Mouse (Mus musculus) hindbrain, embryonic 10.5 days (tissue): ENCODE results near the gene Zfp105. TPM values are rescaled to one million over a fixed set of nuclear protein-coding genes. Genes with fewer than 3 reads are reported as not detected.
A peak's percentile ranks its signal among the peaks of the same experiment; 100 is the strongest.

Source experiments
- DNase-seq: peaks from one replicate; pipeline ENCODE4 v3.0.0-alpha.2; 2017; ENCODE audit warnings: low spot score
- H3K27ac ChIP-seq: fragments of 300-500 bp; sonication (generic); 2 replicates; pipeline ENCODE4 v1.5.1; 2016; ENCODE audit warnings: mild to moderate bottlenecking, moderate library complexity
- H3K27me3 ChIP-seq: fragments of 300-500 bp; sonication (generic); 2 replicates; pipeline ENCODE4 v1.6.1; 2016; ENCODE audit warnings: mild to moderate bottlenecking; ENCODE audit not compliant: poor library complexity, insufficient read depth, severe bottlenecking
- H3K36me3 ChIP-seq: fragments of 300-500 bp; sonication (generic); 2 replicates; pipeline ENCODE4 v1.6.1; 2016; ENCODE audit warnings: mild to moderate bottlenecking, moderate library complexity
- H3K4me1 ChIP-seq: fragments of 300-500 bp; sonication (generic); replicated peaks from 2 replicates; pipeline ENCODE4 v1.6.1; 2016; ENCODE audit warnings: mild to moderate bottlenecking
- H3K4me3 ChIP-seq: fragments of 300-500 bp; sonication (generic); 2 replicates; pipeline ENCODE4 v1.5.1; 2016; ENCODE audit warnings: mild to moderate bottlenecking, moderate library complexity
- H3K9me3 ChIP-seq: fragments of 300-500 bp; sonication (generic); 2 replicates; pipeline ENCODE4 v1.6.1; 2016; ENCODE audit warnings: mild to moderate bottlenecking, moderate library complexity
- WGBS: fragments of 180-500 bp; shearing (Covaris S2); methylation state at CpG from one replicate; pipeline ENCODE4 v1.1.7; 2016; 5-methylcytosine and 5-hydroxymethylcytosine counted together
- polyA plus RNA-seq: library from polyadenylated mRNA; unstranded; fragments of >200 nt; fragmentation: Nextera tagmentation; extraction: Ambion mirVana; gene quantifications from 2 replicates; pipeline ENCODE4 v1.2.1, GENCODE M21; 2016

Gene Zfp105
- 30.7 and 33.5 TPM in 2 replicates for polyA plus RNA-seq

GRCm38 (mm10) chr9:122922936-122923381 is at the start of gene Zfp105:
Gene Zfp105, plus strand, starts transcription at chr9:122923072.
- H3K4me1 ChIP-seq, result peaks cover 12% of the 10 kb centered on the region; the same call in 1 of the 2 replicates
- WGBS, result under 1% methylated on average over 43 of the region's 43 CpGs
- peaks cover 5% of the 10 kb centered on the region; the same call in 1 of the 2 replicates for H3K27me3 ChIP-seq
- H3K9me3 ChIP-seq, result no peaks in the 10 kb centered on the region
- H3K27ac ChIP-seq, result peak within 1 kb of the TSS; percentile 99
- peak; percentile 94 for DNase-seq
- H3K4me3 ChIP-seq, result peak within 1 kb of the TSS; percentile 88
- H3K36me3 ChIP-seq, result peaks cover 38% of the 10 kb centered on the region

- no peaks in the 10 kb centered on the region for H3K4me1 ChIP-seq
- no peak overlapping the region for H3K4me3 ChIP-seq
- peaks cover 6% of the 10 kb centered on the region; the same call in 1 of the 2 replicates for H3K27me3 ChIP-seq
- 70% methylated on average over 1 of the region's 1 CpGs for WGBS
- H3K27ac ChIP-seq, result no peak overlapping the region
- H3K9me3 ChIP-seq, result no peaks in the 10 kb centered on the region
- DNase-seq, result no peak
- no peaks in the 10 kb centered on the region for H3K36me3 ChIP-seq
Measured at GRCm38 (mm10) chr9:122874653-122875052, 48.2 kb upstream of the Zfp105 start.

- H3K4me3 ChIP-seq, result no peak overlapping the region
- H3K27ac ChIP-seq, result no peak overlapping the region
- peaks cover 4% of the 10 kb centered on the region; the same call in 1 of the 2 replicates for H3K27me3 ChIP-seq
- no peaks in the 10 kb centered on the region for H3K36me3 ChIP-seq
- no peak for DNase-seq
- 91% methylated on average over 2 of the region's 2 CpGs for WGBS
- H3K4me1 ChIP-seq, result no peaks in the 10 kb centered on the region
- H3K9me3 ChIP-seq, result no peaks in the 10 kb centered on the region
Measured at GRCm38 (mm10) chr9:122875145-122875544, 47.7 kb upstream of the Zfp105 start.

DNA sequence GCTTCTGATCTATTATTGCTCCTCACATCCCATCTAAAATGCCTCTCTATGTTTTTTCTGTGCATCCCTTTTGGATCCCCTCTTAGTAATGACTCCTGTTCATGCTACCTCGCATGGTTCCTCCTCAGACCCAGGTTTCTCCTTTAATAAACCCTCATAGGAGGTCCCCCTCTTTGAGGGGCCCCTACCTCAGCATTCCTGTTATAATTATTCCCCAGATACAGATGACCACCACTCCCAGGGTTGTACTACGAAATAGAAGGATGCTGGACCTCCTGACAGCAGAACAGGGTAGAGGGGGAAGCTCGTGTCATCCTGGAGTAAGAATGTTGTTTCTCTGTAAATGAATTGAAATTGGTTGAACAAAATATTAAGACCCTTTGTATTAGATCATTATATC is 37.5 kb upstream of the Zfp105 start, which contains the start of gene Zkscan7:
Gene Zkscan7 (plus strand): TSS at position 301 of the 400 bp plus-strand sequence.
- WGBS, result 87% methylated on average over 3 of the region's 3 CpGs
- H3K27me3 ChIP-seq, result no peaks in the 10 kb centered on the region

DNA sequence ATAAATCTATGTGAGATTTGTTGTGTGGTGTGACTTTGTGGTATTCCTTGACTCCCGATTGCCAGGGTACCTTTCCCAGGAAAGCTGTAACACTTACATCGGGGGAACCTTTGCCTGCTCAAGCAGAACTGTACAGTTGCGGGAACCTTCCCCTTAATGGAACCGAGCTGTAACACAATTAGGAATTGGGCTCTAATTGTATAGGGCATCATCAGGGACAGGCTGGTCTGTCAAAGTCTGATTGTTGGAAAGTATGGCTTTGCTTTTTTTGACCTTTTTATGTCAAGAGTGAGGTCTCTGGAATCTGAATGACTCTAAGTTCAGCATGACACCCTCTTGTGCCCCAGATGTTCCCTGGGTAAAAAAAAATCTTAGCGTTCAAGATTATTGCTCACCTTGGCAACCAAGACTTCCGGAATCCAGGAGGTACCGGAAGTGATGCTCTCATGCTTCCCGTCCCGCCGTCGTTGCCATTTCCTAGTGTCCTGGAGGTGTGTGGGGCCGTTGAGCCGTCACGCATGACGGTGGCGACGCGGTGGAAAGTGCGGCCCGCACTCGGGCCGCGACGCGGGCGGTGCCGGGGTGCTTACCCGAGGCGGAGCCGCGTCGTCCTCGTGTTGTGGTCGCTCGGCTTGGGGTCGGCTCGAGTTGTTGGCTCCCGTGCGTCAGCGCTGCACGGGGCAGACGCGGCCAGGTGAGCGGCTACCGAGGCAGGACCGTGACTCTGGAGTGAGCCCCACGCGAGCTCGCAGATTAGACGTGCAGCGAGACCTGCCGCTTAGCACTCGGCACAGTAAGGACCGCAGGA is 36.3 kb upstream of the Zfp105 start:
- peak; percentile 70 for DNase-seq
- H3K27ac ChIP-seq, result peak overlapping the region; percentile 88
- no peaks in the 10 kb centered on the region for H3K27me3 ChIP-seq
- H3K9me3 ChIP-seq, result no peaks in the 10 kb centered on the region
- WGBS, result 7% methylated on average over 54 of the region's 54 CpGs
- peaks cover 1% of the 10 kb centered on the region; the same call in 1 of the 2 replicates for H3K36me3 ChIP-seq
- peaks cover 17% of the 10 kb centered on the region for H3K4me1 ChIP-seq
- peak overlapping the region; percentile 84 for H3K4me3 ChIP-seq

More for the DNA sequence above, 37.5 kb upstream of the Zfp105 start, which contains the start of gene Zkscan7:
- peak within 1 kb of the TSS; percentile 84 for H3K4me3 ChIP-seq
- no peaks in the 10 kb centered on the region for H3K9me3 ChIP-seq
- H3K27ac ChIP-seq, result peak within 1 kb of the TSS; percentile 88
- peaks cover 17% of the 10 kb centered on the region for H3K4me1 ChIP-seq
- no peaks in the 10 kb centered on the region; the same call in 1 of the 2 replicates for H3K36me3 ChIP-seq
- no peak for DNase-seq

DNA sequence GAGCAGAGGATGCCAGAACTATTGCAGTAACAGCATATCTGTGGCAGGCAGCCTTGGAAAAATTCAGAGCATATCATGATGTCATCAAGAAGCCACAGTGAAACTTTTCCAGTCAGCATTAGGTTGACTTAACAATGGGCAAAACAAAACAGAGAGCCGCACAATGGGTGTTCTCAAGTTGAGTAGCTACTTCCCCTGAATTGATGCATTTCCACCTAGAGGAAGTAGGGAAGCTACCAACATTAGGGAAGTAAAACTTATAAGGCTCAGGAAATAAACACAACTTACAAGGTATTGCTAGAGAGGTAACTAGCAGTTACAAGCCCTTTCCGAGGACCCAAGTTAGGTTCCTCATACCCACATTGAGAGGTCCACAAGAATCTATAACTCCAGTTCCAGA is 21.8 kb upstream of the Zfp105 start:
- Histone ChIP-seq H3K4me1 (peaks cover 11% of the 10 kb centered on the region), H3K27ac (no peak overlapping the region), H3K36me3 (peaks cover 21% of the 10 kb centered on the region), H3K4me3 (no peak overlapping the region), H3K27me3 (no peaks in the 10 kb centered on the region), H3K9me3 (peaks cover 8% of the 10 kb centered on the region)
- 93% methylated on average over 2 of the region's 2 CpGs for WGBS
- DNase-seq, result no peak

- H3K27ac ChIP-seq, result peak overlapping the region; percentile 96
- H3K27me3 ChIP-seq, result no peaks in the 10 kb centered on the region
- H3K36me3 ChIP-seq, result peaks cover 30% of the 10 kb centered on the region
- peak overlapping the region; percentile 78 for H3K4me3 ChIP-seq
- peaks cover 11% of the 10 kb centered on the region for H3K4me1 ChIP-seq
- DNase-seq, result peak; percentile 87
- WGBS, result 14% methylated on average over 32 of the region's 32 CpGs
- peaks cover 14% of the 10 kb centered on the region; the same call in 1 of the 2 replicates for H3K9me3 ChIP-seq
Measured at GRCm38 (mm10) chr9:122902717-122903535, 19.9 kb upstream of the Zfp105 start.

- Histone ChIP-seq H3K4me1 (peaks cover 12% of the 10 kb centered on the region; the same call in 1 of the 2 replicates), H3K4me3 (peak overlapping the region; percentile 88), H3K36me3 (peaks cover 32% of the 10 kb centered on the region), H3K27me3 (peaks cover 5% of the 10 kb centered on the region; the same call in 1 of the 2 replicates), H3K9me3 (no peaks in the 10 kb centered on the region), H3K27ac (peak overlapping the region; percentile 99)
- DNase-seq, result no peak
- WGBS, result 23% methylated on average over 3 of the region's 3 CpGs
Measured at GRCm38 (mm10) chr9:122922436-122922835, 436 bp upstream of the Zfp105 start.

- H3K27ac ChIP-seq, result no peak overlapping the region
- no peak for DNase-seq
- no peak overlapping the region for H3K4me3 ChIP-seq
- H3K9me3 ChIP-seq, result peaks cover 18% of the 10 kb centered on the region
- H3K36me3 ChIP-seq, result peaks cover 95% of the 10 kb centered on the region
- WGBS, result 95% methylated on average over 3 of the region's 3 CpGs
- peaks cover under 1% of the 10 kb centered on the region; the same call in 1 of the 2 replicates for H3K4me1 ChIP-seq
- no peaks in the 10 kb centered on the region for H3K27me3 ChIP-seq
Measured at GRCm38 (mm10) chr9:122928915-122929314, 6.0 kb downstream of the Zfp105 start.

- no peaks in the 10 kb centered on the region for H3K27me3 ChIP-seq
- no peaks in the 10 kb centered on the region for H3K9me3 ChIP-seq
- peaks cover 32% of the 10 kb centered on the region for H3K36me3 ChIP-seq
- H3K27ac ChIP-seq, result peak within 1 kb of the TSS; percentile 93
- peak; percentile 96 for DNase-seq
- under 1% methylated on average over 64 of the region's 64 CpGs for whole genome bisulfite sequencing
- H3K4me3 ChIP-seq, result peak within 1 kb of the TSS; percentile 88
- peaks cover 25% of the 10 kb centered on the region for H3K4me1 ChIP-seq
Measured at GRCm38 (mm10) chr9:122950643-122951475, 28.0 kb downstream of the Zfp105 start, which contains the start of the genes 1110059G10Rik and Kif15. Gene 1110059G10Rik, minus strand, starts transcription at chr9:122951000. Gene Kif15, plus strand, starts transcription at chr9:122951046.
